ENCODE assay signal across 9 mouse cellular contexts in the genomic region with DNA sequence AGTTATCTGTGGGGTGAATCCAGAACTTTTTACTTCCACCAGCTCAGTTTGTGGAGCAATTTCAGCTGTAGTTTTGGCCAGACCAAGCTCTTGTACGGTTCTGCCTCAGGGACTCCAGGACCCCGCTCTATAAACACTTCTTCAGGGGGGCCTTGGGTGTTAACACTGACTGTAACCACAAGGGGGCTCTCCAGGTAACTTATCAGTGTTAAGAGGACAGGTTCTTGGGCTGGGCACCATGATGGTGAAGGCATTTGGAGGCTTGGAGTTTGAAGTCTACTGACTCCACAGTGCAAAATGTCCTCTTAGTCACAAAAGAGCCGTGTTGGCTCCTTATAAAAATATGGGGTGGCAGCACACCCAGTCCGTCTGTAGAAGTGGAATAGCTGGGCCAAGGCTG. TPM values are rescaled to one million over a fixed set of nuclear protein-coding genes. Genes with fewer than 3 reads are reported as not detected.
DNase-seq lines count a peak whose midpoint lies in the region; ATAC-seq and TF ChIP-seq lines count a peak whose summit lies in the region.
"Had no signal": no experiment of that assay in that cellular context is flagged by ENCODE, and none has a peak within 500 bp of the region (broad histone marks: within the 10 kb centered on the region; RNA-seq: fewer than 3 reads in every experiment).

No protein-coding gene starts in this region.

- intact Hi-C loops in heart, postnatal 14 days (cut with DNase I) = no loop called here

- H3K27ac ChIP-seq in liver, postnatal 0 days (ENCODE audit: low read depth) = no peak overlapping the region
- H3K27ac ChIP-seq: kidney, embryonic 15.5 days had no signal

- 71% methylated on average over 4 of the region's 4 CpGs for WGBS in liver, postnatal 0 days (ENCODE audit: insufficient replicate concordance)

- no peak overlapping the region for H3K4me2 ChIP-seq in liver, postnatal 0 days (ENCODE audit: low read depth, low read length)

- peaks cover 40% of the 10 kb centered on the region for H3K36me3 ChIP-seq in G1E (replicated peaks)
- H3K36me3 ChIP-seq in liver, postnatal 0 days (replicated peaks; ENCODE audit: insufficient read depth, low read length) = peaks cover 6% of the 10 kb centered on the region; the same call in 1 of the 2 replicates

- 0 out of 2 replicates have a peak, but pooled peaks have one; percentile 3 for TF ChIP-seq CTCF in G1E (IDR thresholded peaks at IDR 0.05; ENCODE audit: low read depth, low read length)
- peak; percentile 57 for TF ChIP-seq CTCF in liver, postnatal 0 days (IDR thresholded peaks at IDR 0.05; ENCODE audit: low read depth)

- no peaks in the 10 kb centered on the region for H3K9me3 ChIP-seq in G1E (replicated peaks)
- no peaks in the 10 kb centered on the region for H3K9me3 ChIP-seq in liver, postnatal 0 days (ENCODE audit: low read length)
- H3K9me3 ChIP-seq: kidney, embryonic 15.5 days had no signal

- peak; percentile 21 for DNase-seq in adrenal gland, adult 2 months
- DNase-seq in adrenal gland, adult 18-20 months (ENCODE audit: low spot score in 2 of 2) = no peak
- peak; percentile 23 for DNase-seq in kidney, postnatal 36 days
- DNase-seq in kidney, adult 18-20 months = no peak
- DNase-seq in G1E (ENCODE audit: low spot score) = no peak
- no peak for DNase-seq in liver, postnatal 0 days
- no peak for DNase-seq in layer of hippocampus, adult 9-11 months
- no peak for DNase-seq in heart, postnatal 14 days

- peaks cover 67% of the 10 kb centered on the region for H3K4me1 ChIP-seq in G1E (ENCODE audit: insufficient read depth, low read depth, low read length)
- H3K4me1 ChIP-seq in liver, postnatal 0 days (ENCODE audit: insufficient read depth) = peaks cover 43% of the 10 kb centered on the region

- H3K4me3 ChIP-seq in G1E (ENCODE audit: low read depth, low read length) = no peak overlapping the region
- H3K4me3 ChIP-seq in liver, postnatal 0 days (ENCODE audit: low read depth, low read length) = no peak overlapping the region

- no peaks in the 10 kb centered on the region for H3K27me3 ChIP-seq in G1E (ENCODE audit: insufficient read depth, low read length)
- no peaks in the 10 kb centered on the region for H3K27me3 ChIP-seq in liver, postnatal 0 days (ENCODE audit: insufficient read depth, low read length)
- H3K27me3 ChIP-seq: kidney, embryonic 15.5 days had no signal

- TF ChIP-seq EP300 in liver, postnatal 0 days (IDR thresholded peaks at IDR 0.05; ENCODE audit: low read depth) = no peak

- ATAC-seq in G1E (ENCODE audit: extremely low read depth, insufficient number of reproducible peaks, low FRiP score, poor library complexity, severe bottlenecking) = no peak
- no peak for ATAC-seq in liver, postnatal 0 days

- no peak overlapping the region for H3K9ac ChIP-seq in liver, postnatal 0 days (replicated peaks)
- H3K9ac ChIP-seq: kidney, embryonic 15.5 days had no signal

RNA-seq across cellular contexts. Expression of a gene that starts 1.5 kb away (rescaled TPM):
- 10 to 100 TPM; 71.2 to 90.8 TPM for total RNA-seq in adrenal gland, adult 2 months (2021)
- 524 and 593 TPM in 2 replicates for polyA plus RNA-seq in adrenal gland, adult 2 months (2012; rRNA removed)
- total RNA-seq in adrenal gland, adult 18-20 months (2021) = 10 to 100 TPM; 58.2 to 80.9 TPM
- total RNA-seq in G1E (2014; fragmentation: Nextera tagmentation) = 37.2 and 46.2 TPM in 2 replicates
- 18.8 and 22.6 TPM in 2 replicates for total RNA-seq in G1E (2017)
- polyA plus RNA-seq in G1E (2012) = 196 and 267 TPM in 2 replicates
- polyA plus RNA-seq in liver, postnatal 0 days (2015; fragmentation: Nextera tagmentation; extraction: Ambion mirVana) = 16.1 and 16.2 TPM in 2 replicates
- total RNA-seq in heart, postnatal 14 days (2021) = 10 to 100 TPM; 68.3 to 76.0 TPM

RNA-seq across cellular contexts. Expression of a gene that starts 2.3 kb away (rescaled TPM):
- total RNA-seq in adrenal gland, adult 2 months (2021) = 10 to 100 TPM; 12.5 to 17.2 TPM
- polyA plus RNA-seq in adrenal gland, adult 2 months (2012; rRNA removed) = 97.2 and 107 TPM in 2 replicates
- 10 to 100 TPM; 14.3 to 14.5 TPM for total RNA-seq in adrenal gland, adult 18-20 months (2021)
- 4.9 and 7.3 TPM in 2 replicates for total RNA-seq in G1E (2014; fragmentation: Nextera tagmentation)
- total RNA-seq in G1E (2017) = 8.0 and 12.1 TPM in 2 replicates
- polyA plus RNA-seq in G1E (2012) = 13.2 and 16.2 TPM in 2 replicates
- polyA plus RNA-seq in liver, postnatal 0 days (2015; fragmentation: Nextera tagmentation; extraction: Ambion mirVana) = 17.4 and 20.2 TPM in 2 replicates
- total RNA-seq in heart, postnatal 14 days (2021) = 10 to 100 TPM; 10.7 to 12.6 TPM

RNA-seq across cellular contexts. Expression of a gene that starts 6.4 kb away (rescaled TPM):
- 1 to 10 TPM in 1 of 2 experiments, under 1 TPM in 1; 0.69 to 1.0 TPM for total RNA-seq in adrenal gland, adult 2 months (2021)
- polyA plus RNA-seq in adrenal gland, adult 2 months (2012; rRNA removed) = 0.18 and 0.26 TPM in 2 replicates
- under 1 TPM; 0.80 to 0.86 TPM for total RNA-seq in adrenal gland, adult 18-20 months (2021)
- total RNA-seq in G1E (2014; fragmentation: Nextera tagmentation) (0.29 and 0.75 TPM in 2 replicates), G1E (2017) (0.23 and 0.38 TPM in 2 replicates)
- 0.07 and 0.08 TPM in 2 replicates for polyA plus RNA-seq in G1E (2012)
- 0.05 TPM in 1 of 2 replicates, not detected in the other for polyA plus RNA-seq in liver, postnatal 0 days (2015; fragmentation: Nextera tagmentation; extraction: Ambion mirVana)
- total RNA-seq in heart, postnatal 14 days (2021) = under 1 TPM; 0.14 to 0.20 TPM

RNA-seq across cellular contexts. Expression of a gene that starts 25.1 kb away (rescaled TPM):
- total RNA-seq in adrenal gland, adult 2 months (2021) = 10 to 100 TPM; 16.1 to 18.3 TPM
- 45.9 and 50.7 TPM in 2 replicates for polyA plus RNA-seq in adrenal gland, adult 2 months (2012; rRNA removed)
- total RNA-seq in adrenal gland, adult 18-20 months (2021) = 10 to 100 TPM; 14.5 to 16.8 TPM
- total RNA-seq in G1E (2014; fragmentation: Nextera tagmentation) (3.3 and 13.2 TPM in 2 replicates), G1E (2017) (22.3 and 25.6 TPM in 2 replicates)
- polyA plus RNA-seq in G1E (2012) = 25.0 and 27.9 TPM in 2 replicates
- polyA plus RNA-seq in liver, postnatal 0 days (2015; fragmentation: Nextera tagmentation; extraction: Ambion mirVana) = 25.6 and 25.8 TPM in 2 replicates
- total RNA-seq in heart, postnatal 14 days (2021) = 1 to 10 TPM; 7.5 to 9.6 TPM

RNA-seq across cellular contexts. Expression of a gene that starts 41.6 kb away (rescaled TPM):
- 1 to 10 TPM in 1 of 2 experiments, under 1 TPM in 1; 0.76 to 2.2 TPM for total RNA-seq in adrenal gland, adult 2 months (2021)
- polyA plus RNA-seq in adrenal gland, adult 2 months (2012; rRNA removed) = 1.2 and 2.1 TPM in 2 replicates
- 1 to 10 TPM; 1.4 TPM for total RNA-seq in adrenal gland, adult 18-20 months (2021)
- 0.24 and 0.38 TPM in 2 replicates for total RNA-seq in G1E (2014; fragmentation: Nextera tagmentation)
- 0.64 and 0.93 TPM in 2 replicates for total RNA-seq in G1E (2017)
- polyA plus RNA-seq in G1E (2012) = 0.03 and 0.07 TPM in 2 replicates
- polyA plus RNA-seq in liver, postnatal 0 days (2015; fragmentation: Nextera tagmentation; extraction: Ambion mirVana) = 1.1 and 1.4 TPM in 2 replicates
- under 1 TPM; 0.48 to 0.61 TPM for total RNA-seq in heart, postnatal 14 days (2021)

Comparison
In these comparisons a context has a peak if more than half of its experiments do, and no peak if none do; other contexts are left out.
1. DNase-seq: peak in adrenal gland, adult 2 months (single experiment) and kidney, postnatal 36 days (2 of 2); none in adrenal gland, adult 18-20 months (0 of 2), kidney, adult 18-20 months (single experiment), G1E (single experiment), liver, postnatal 0 days (single experiment), layer of hippocampus, adult 9-11 months (single experiment) and heart, postnatal 14 days (0 of 2).